Mouse (Mus musculus) forebrain, embryonic 11.5 days (tissue): Measurements from ENCODE around the gene Nde1. TPM values are rescaled to one million over a fixed set of nuclear protein-coding genes. Genes with fewer than 3 reads are reported as not detected.
A peak's percentile ranks its signal among the peaks of the same experiment; 100 is the strongest.

Experiments
- ATAC-seq: fragments of 200-750 bp; cut with Nextera tagmentation; replicated peaks from 2 replicates; pipeline ENCODE4 v1.8.0; 2017; ENCODE audit warnings: moderate TSS enrichment; ENCODE audit not compliant: low FRiP score
- DNase-seq: peaks from one replicate; pipeline ENCODE4 v3.0.0-alpha.2; 2017; ENCODE audit warnings: low spot score
- H3K27ac ChIP-seq: fragments of 300-500 bp; sonication (generic); 2 replicates; pipeline ENCODE4 v1.5.1; 2014; ENCODE audit warnings: low read depth, low read length
- H3K27me3 ChIP-seq: fragments of 300-500 bp; sonication (generic); 2 replicates; pipeline ENCODE4 v1.6.1; 2014; ENCODE audit warnings: mild to moderate bottlenecking, low read length, mixed read lengths; ENCODE audit not compliant: control insufficient read depth, insufficient read depth
- H3K36me3 ChIP-seq: fragments of 300-500 bp; sonication (generic); 2 replicates; pipeline ENCODE4 v1.6.1; 2014; ENCODE audit warnings: mild to moderate bottlenecking, low read length, moderate library complexity, mixed read lengths; ENCODE audit not compliant: control insufficient read depth, insufficient read depth
- H3K4me1 ChIP-seq: fragments of 300-500 bp; sonication (generic); replicated peaks from 2 replicates; pipeline ENCODE4 v1.6.1; 2014; ENCODE audit warnings: low read length, mixed read lengths; ENCODE audit not compliant: control insufficient read depth, insufficient read depth
- H3K4me2 ChIP-seq: fragments of 300-500 bp; sonication (generic); 2 replicates; pipeline ENCODE4 v1.6.1; 2014; ENCODE audit warnings: low read depth, mild to moderate bottlenecking, low read length, moderate library complexity, mixed read lengths; ENCODE audit not compliant: severe bottlenecking
- H3K4me3 ChIP-seq: fragments of 300-500 bp; sonication (generic); 2 replicates; pipeline ENCODE4 v1.5.1; 2014; ENCODE audit warnings: low read depth, low read length
- H3K9ac ChIP-seq: fragments of 300-500 bp; sonication (generic); 2 replicates; pipeline ENCODE4 v1.6.1; 2014; ENCODE audit warnings: low read length
- H3K9me3 ChIP-seq: fragments of 300-500 bp; sonication (generic); 2 replicates; pipeline ENCODE4 v1.6.1; 2016; ENCODE audit warnings: low read length, mixed read lengths; ENCODE audit not compliant: control insufficient read depth
- WGBS: fragments of 180-500 bp; shearing (Covaris S2); extraction: QIAGEN DNeasy Blood & Tissue Kit; methylation state at CpG from one replicate; pipeline ENCODE4 v1.1.7; 2014; 5-methylcytosine and 5-hydroxymethylcytosine counted together
- polyA plus RNA-seq: library from polyadenylated mRNA; unstranded; fragments of >200 nt; fragmentation: Nextera tagmentation; extraction: Ambion mirVana; gene quantifications from 2 replicates; pipeline ENCODE4 v1.2.1, GENCODE M21; 2014

The Nde1 gene
- polyA plus RNA-seq, 1 experiment from 2014 or later, result 201 TPM

DNA sequence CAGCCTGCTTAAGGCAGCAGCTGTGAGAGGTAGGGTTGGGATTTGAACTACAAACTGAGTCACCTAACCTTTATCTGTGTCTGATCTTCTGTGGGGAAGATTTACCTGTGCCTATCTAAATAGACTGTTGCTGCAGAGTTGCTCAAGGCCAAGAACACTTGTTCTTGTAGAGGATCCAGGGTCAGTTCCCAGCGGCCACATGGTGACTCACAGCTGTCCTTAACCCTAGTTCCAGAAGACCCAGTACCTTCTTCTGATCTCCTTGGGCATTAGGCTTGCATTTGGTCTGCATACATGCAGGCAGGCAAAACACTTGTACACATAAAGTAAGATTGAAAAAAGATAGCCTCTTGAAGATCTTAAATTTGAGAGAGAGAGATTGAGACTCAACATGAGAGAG, 6.6 kb downstream of the Nde1 start:
- ATAC-seq, result no peak
- Histone ChIP-seq H3K4me1 (0 out of 2 replicates have a peak, but pooled peaks cover 5% of the 10 kb centered on the region), H3K9ac (no peak overlapping the region), H3K27ac (no peak overlapping the region), H3K4me3 (no peak overlapping the region), H3K27me3 (no peaks in the 10 kb centered on the region), H3K4me2 (no peak overlapping the region), H3K36me3 (peaks cover 18% of the 10 kb centered on the region), H3K9me3 (no peaks in the 10 kb centered on the region)
- 97% methylated on average over 1 of the region's 1 CpGs for WGBS
- DNase-seq, result no peak

DNA sequence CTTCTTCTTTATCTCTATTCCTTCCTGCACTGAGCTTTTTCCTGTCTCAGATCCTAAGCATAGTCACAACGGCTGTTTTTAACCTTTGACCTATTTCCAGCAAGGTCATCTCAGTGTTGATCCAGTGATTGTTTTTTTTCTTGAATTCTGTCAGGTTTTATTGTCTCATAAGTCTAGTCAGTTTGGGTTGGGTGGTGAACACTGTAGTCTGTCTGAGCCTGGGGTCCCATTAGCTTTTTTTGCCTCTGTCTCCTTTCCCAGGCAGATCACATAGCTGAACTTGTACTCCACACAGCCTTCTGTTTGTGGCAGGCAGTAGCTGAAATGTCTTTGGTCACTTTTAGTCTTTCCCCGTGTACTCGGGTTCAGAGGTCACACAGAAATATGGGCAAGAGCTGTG, 15.0 kb downstream of the Nde1 start:
- H3K36me3 ChIP-seq, result peaks cover 30% of the 10 kb centered on the region
- ATAC-seq (no peak), DNase-seq (no peak)
- no peak overlapping the region for H3K27ac ChIP-seq
- H3K9me3 ChIP-seq, result no peaks in the 10 kb centered on the region
- no peaks in the 10 kb centered on the region for H3K4me1 ChIP-seq
- no peak overlapping the region for H3K4me2 ChIP-seq
- no peak overlapping the region for H3K4me3 ChIP-seq
- no peaks in the 10 kb centered on the region for H3K27me3 ChIP-seq
- no peak overlapping the region for H3K9ac ChIP-seq
- WGBS, result 82% methylated on average over 3 of the region's 3 CpGs

DNA sequence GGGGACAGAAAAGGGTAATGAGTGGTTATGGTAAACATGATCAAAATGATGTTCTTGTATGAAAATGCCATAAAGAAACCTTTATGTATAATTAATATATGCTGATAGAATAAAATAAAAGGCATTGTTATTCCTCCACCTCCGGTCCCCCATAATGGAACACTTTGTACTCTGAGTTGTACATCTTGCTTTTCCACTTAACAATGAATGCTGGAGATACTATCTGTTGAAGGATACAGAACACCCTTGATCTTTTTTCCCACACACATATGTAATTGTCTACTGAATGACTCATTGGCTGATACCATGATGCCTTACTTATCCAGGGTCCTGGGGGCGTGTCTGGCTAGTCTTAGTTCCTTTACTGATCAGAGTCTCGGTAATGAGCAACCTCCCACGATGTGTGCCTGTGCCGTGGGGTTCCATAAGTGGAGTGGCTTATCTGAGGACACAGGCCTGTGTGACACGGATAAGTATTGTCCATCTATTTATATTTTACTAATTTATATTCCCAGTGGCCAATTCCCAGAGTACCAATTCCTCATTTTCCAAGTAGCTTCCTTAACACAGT, 17.2 kb downstream of the Nde1 start:
- no peak for DNase-seq
- no peak overlapping the region for H3K27ac ChIP-seq
- H3K36me3 ChIP-seq, result peaks cover 20% of the 10 kb centered on the region
- no peak overlapping the region for H3K4me3 ChIP-seq
- no peak overlapping the region for H3K4me2 ChIP-seq
- ATAC-seq, result no peak
- no peak overlapping the region for H3K9ac ChIP-seq
- 87% methylated on average over 6 of the region's 6 CpGs for WGBS
- no peaks in the 10 kb centered on the region for H3K9me3 ChIP-seq
- no peaks in the 10 kb centered on the region for H3K27me3 ChIP-seq
- no peaks in the 10 kb centered on the region for H3K4me1 ChIP-seq

DNA sequence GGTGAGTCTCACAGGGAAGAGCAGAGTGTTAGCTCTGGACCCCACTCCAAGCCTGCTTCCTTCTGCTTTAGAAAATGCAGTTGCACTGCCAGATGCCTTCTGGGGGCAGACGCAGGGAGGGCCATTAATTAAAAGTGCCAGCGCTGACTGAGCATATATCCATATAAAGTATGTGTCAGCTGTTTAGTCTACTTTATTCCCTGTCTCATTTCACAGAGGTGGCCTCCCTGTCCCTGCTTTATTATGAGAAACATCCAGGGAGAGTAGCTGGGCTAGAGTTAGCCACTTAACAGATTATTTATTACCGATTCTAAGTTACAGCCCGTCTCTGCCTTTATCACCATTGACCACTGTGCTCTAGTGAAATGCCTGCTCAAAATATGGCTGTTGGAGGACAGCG, 19.3 kb downstream of the Nde1 start:
- no peak for ATAC-seq
- H3K36me3 ChIP-seq, result peaks cover 29% of the 10 kb centered on the region
- no peak overlapping the region for H3K4me2 ChIP-seq

DNA sequence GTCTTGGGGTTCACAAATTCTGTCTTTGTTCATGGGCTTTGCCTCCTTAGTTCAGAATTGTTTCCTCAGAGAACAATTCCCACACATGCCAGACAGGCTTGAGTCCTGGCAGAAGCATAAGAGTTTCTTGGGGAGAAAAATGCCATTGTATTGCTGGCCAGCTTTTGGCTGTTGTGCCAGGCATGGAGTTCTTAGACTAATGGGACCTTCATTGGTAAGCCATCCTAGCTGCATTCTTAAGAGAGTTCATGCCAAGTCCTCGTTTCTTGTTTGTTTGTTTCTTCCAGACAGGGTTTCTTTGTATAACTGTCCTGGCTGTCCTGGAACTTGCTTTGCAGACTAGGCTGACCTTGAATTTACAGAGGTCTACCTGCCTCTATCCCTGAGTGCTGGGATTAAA, 20.8 kb downstream of the Nde1 start:
- Histone ChIP-seq H3K27ac (no peak overlapping the region), H3K27me3 (no peaks in the 10 kb centered on the region), H3K4me3 (no peak overlapping the region), H3K9me3 (no peaks in the 10 kb centered on the region), H3K36me3 (peaks cover 28% of the 10 kb centered on the region), H3K4me1 (no peaks in the 10 kb centered on the region), H3K9ac (no peak overlapping the region), H3K4me2 (no peak overlapping the region)
- ATAC-seq (no peak), DNase-seq (no peak)
- 89% methylated on average over 1 of the region's 1 CpGs for WGBS

More for the DNA sequence above, 19.3 kb downstream of the Nde1 start:
- no peak overlapping the region for H3K9ac ChIP-seq
- no peak for DNase-seq
- H3K4me3 ChIP-seq, result no peak overlapping the region
- H3K27me3 ChIP-seq, result no peaks in the 10 kb centered on the region
- no peak overlapping the region for H3K27ac ChIP-seq
- 95% methylated on average over 5 of the region's 5 CpGs for WGBS
- H3K4me1 ChIP-seq, result no peaks in the 10 kb centered on the region
- H3K9me3 ChIP-seq, result no peaks in the 10 kb centered on the region

DNA sequence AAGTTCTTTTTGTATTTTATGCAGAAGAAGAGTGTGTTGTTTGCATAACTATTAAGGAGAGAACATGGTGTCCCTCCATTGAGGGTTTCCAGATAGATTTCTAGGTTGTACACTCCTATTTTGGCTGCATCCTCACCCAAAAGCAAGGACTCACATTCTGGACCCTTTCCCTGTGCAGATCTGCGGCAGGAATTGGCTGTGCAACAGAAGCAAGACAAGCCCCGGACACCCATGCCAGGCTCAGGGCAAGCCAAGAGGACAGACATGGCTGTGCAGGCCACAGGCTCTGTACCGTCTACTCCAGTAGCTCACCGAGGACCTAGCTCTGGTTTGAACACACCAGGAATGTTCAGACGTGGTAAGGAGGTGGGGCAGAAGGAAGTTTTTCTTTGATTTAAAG, 22.4 kb downstream of the Nde1 start:
- peaks cover 24% of the 10 kb centered on the region for H3K36me3 ChIP-seq
- no peak overlapping the region for H3K4me2 ChIP-seq
- no peak overlapping the region for H3K27ac ChIP-seq
- H3K9ac ChIP-seq, result no peak overlapping the region
- ATAC-seq, result no peak
- no peak overlapping the region for H3K4me3 ChIP-seq
- H3K27me3 ChIP-seq, result no peaks in the 10 kb centered on the region
- no peak for DNase-seq
- 95% methylated on average over 5 of the region's 5 CpGs for WGBS
- no peaks in the 10 kb centered on the region for H3K4me1 ChIP-seq
- no peaks in the 10 kb centered on the region for H3K9me3 ChIP-seq

DNA sequence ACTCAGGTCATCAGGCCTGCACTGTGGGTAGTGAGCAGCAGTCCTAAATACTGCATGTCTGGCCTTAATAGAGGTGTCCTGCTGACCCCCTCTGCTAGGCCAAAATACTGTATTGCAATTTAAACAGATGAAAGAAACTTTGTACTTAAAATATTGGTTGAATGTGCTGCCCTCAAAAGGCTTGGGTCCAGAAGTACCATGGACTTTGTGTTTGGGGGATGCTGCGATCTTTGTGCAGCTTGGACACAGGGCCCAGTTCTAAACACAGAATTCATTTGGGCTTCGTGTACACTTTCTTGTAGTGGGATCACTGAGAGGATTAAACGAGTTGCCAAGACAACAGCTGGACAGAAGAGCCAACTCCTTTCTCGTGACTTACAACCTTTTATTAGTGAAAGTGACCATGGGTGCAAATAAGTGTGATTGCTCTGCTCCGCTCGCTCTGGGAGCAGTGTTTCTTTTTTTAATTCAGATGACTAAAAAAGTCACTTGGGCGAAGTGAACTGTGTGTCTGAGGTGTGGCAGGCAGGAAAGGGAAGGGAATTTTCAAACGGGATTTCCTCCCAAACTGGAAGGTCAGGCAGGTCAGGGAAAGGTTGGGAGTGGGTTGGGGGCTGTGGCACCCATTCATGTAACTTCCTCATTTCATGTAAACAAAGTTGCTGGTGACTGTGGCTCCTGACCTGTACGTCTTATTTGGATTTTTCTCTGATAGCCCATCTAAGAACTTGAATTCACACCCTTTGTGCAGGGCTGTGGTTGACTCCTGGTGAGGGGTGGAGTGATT, 31.3 kb downstream of the Nde1 start:
- DNase-seq, result no peak
- Histone ChIP-seq H3K9ac (no peak overlapping the region), H3K36me3 (no peaks in the 10 kb centered on the region; the same call in 1 of the 2 replicates), H3K9me3 (no peaks in the 10 kb centered on the region), H3K4me1 (no peaks in the 10 kb centered on the region), H3K27me3 (no peaks in the 10 kb centered on the region), H3K4me3 (no peak overlapping the region), H3K4me2 (no peak overlapping the region), H3K27ac (no peak overlapping the region)
- ATAC-seq, result no peak
- 63% methylated on average over 9 of the region's 9 CpGs for WGBS

DNA sequence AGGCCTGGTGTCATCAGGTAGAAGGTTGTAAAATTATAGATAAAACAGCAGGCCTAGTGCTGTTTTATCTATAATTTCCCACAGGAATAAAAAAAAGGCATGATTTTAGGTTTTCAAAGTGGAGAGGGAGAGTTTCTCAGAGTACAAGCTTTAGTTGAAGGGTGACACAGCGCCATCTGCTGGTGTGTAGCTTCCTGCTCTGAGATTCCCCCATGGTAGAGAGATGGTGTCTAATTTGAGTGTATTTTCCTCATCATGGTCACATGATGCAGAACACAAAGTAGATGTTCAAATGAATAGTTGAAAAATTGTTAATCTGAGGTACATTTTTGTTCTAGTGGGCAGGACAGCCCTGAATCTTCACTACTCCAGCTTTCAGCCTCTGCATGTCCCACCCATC, 32.4 kb downstream of the Nde1 start:
- H3K4me1 ChIP-seq, result no peaks in the 10 kb centered on the region

DNA sequence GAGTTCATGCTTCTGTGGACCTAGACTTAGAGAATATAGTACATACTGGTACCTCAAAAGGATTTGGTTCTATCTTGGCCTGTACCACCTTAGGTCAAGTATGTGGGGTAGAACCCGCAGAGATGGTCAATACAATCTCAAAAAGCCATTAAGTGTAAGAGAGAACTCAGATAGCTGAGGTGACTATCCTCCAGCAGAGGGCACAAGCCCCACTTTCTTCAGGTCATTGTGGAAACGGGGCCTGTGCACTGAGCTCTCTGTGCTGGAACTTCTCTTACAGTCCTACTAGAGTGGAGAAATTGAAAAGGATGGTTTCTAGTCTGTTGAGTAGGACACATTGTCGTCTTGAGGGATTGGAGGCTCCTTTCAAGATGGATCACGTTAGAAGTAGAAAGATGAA, 35.7 kb downstream of the Nde1 start:
- 71% methylated on average over 4 of the region's 4 CpGs for WGBS
- DNase-seq (no peak), ATAC-seq (no peak)

More for the DNA sequence above, 32.4 kb downstream of the Nde1 start:
- DNase-seq, result peak; percentile 65
- no peak overlapping the region for H3K9ac ChIP-seq
- ATAC-seq, result no peak
- no peak overlapping the region for H3K27ac ChIP-seq
- no peak overlapping the region for H3K4me3 ChIP-seq
- no peaks in the 10 kb centered on the region for H3K9me3 ChIP-seq
- no peaks in the 10 kb centered on the region for H3K27me3 ChIP-seq
- WGBS, result 42% methylated on average over 1 of the region's 1 CpGs
- H3K4me2 ChIP-seq, result no peak overlapping the region
- no peaks in the 10 kb centered on the region; the same call in 1 of the 2 replicates for H3K36me3 ChIP-seq

More for the DNA sequence above, 35.7 kb downstream of the Nde1 start:
- H3K4me2 ChIP-seq, result no peak overlapping the region
- no peaks in the 10 kb centered on the region for H3K27me3 ChIP-seq
- no peak overlapping the region for H3K4me3 ChIP-seq
- H3K9me3 ChIP-seq, result no peaks in the 10 kb centered on the region
- H3K36me3 ChIP-seq, result no peaks in the 10 kb centered on the region
- no peak overlapping the region for H3K9ac ChIP-seq
- no peak overlapping the region for H3K27ac ChIP-seq
- H3K4me1 ChIP-seq, result no peaks in the 10 kb centered on the region
